Mouse (Mus musculus): ENCODE results near the gene Samd10. TPM values are rescaled to one million over a fixed set of nuclear protein-coding genes. Genes with fewer than 3 reads are reported as not detected.

Samd10 gene
- 10 to 100 TPM; 13.8 to 14.7 TPM for total RNA-seq (2021)
- long read RNA-seq, experiment 1, partial matches to known transcripts, result 4 of 10 reads
- long read RNA-seq, experiment 1, other reads (novel, unspliced or antisense), result 2 of 10 reads
- long read RNA-seq, experiment 2, transcript Samd10-203 (5 exons, 2,131 nt), result major isoform, 5 of 7 reads
- long read RNA-seq, experiment 2, partial matches to known transcripts, result 1 of 7 reads
- long read RNA-seq, experiment 2, other reads (novel, unspliced or antisense), result 0 of 7 reads

- DNase-seq, result peak; percentile 63 to 79
These were observed at the start of gene Samd10 for GRCm38 (mm10) chr2:181598454-181599351. Gene Samd10, minus strand, starts transcription at chr2:181599212.

- DNase-seq, result no peak
These were observed 47.8 kb upstream of the Samd10 start for GRCm38 (mm10) chr2:181646626-181647472.

GRCm38 (mm10) chr2:181645666-181646065 lies 46.7 kb upstream of the Samd10 start:
- no peak for DNase-seq

GRCm38 (mm10) chr2:181644361-181644760 lies 45.3 kb upstream of the Samd10 start:
- peak; percentile 60 to 67 for DNase-seq

GRCm38 (mm10) chr2:181635865-181636264 lies 36.9 kb upstream of the Samd10 start:
- DNase-seq, result no peak

GRCm38 (mm10) chr2:181632624-181633023 lies 33.6 kb upstream of the Samd10 start:
- no peak for DNase-seq

GRCm38 (mm10) chr2:181628471-181628870 lies 29.5 kb upstream of the Samd10 start:
- no peak for DNase-seq

- DNase-seq, result peak in 1 of 2 experiments; percentile 48
These were observed 24.4 kb upstream of the Samd10 start for GRCm38 (mm10) chr2:181623401-181623800.

- DNase-seq, result no peak
These were observed 19.9 kb upstream of the Samd10 start for GRCm38 (mm10) chr2:181618761-181619495.

- no peak for DNase-seq
These were observed 3.4 kb upstream of the Samd10 start for GRCm38 (mm10) chr2:181602367-181602766.

- no peak for DNase-seq
These were observed 2.7 kb upstream of the Samd10 start for GRCm38 (mm10) chr2:181601751-181602145.

- peak; percentile 97 to 98 for DNase-seq
These were observed 2.1 kb upstream of the Samd10 start for GRCm38 (mm10) chr2:181600828-181601750.

- DNase-seq, result no peak
These were observed 1.3 kb upstream of the Samd10 start for GRCm38 (mm10) chr2:181600226-181600758.

GRCm38 (mm10) chr2:181597378-181598061 lies 1.5 kb downstream of the Samd10 start:
- DNase-seq, result peak; percentile 48 to 68

GRCm38 (mm10) chr2:181596221-181596960 lies 2.6 kb downstream of the Samd10 start:
- no peak for DNase-seq

- DNase-seq, result peak; percentile 83 to 87
These were observed 3.9 kb downstream of the Samd10 start for GRCm38 (mm10) chr2:181594946-181595696.

GRCm38 (mm10) chr2:181593937-181594336 lies 5.1 kb downstream of the Samd10 start:
- no peak for DNase-seq

- DNase-seq, result no peak
These were observed 6.0 kb downstream of the Samd10 start for GRCm38 (mm10) chr2:181593042-181593421.
